Mouse (Mus musculus) heart, embryonic 14.5 days (tissue): ENCODE results near the gene Traf7. TPM values are rescaled to one million over a fixed set of nuclear protein-coding genes. Genes with fewer than 3 reads are reported as not detected.

Experiments used
- ATAC-seq: fragments of 200-750 bp; cut with Nextera tagmentation; 2 replicates; pipeline ENCODE4 v1.8.0; 2017; ENCODE audit warnings: low read depth, moderate TSS enrichment; ENCODE audit not compliant: insufficient number of reproducible peaks, insufficient read depth, low FRiP score
- H3K27ac ChIP-seq, 2 experiments: fragments of 200-500 bp in 1 of 2; fragments of 300-500 bp in 1 of 2; sonication (generic) in 1 of 2; replicated peaks in 1 of 2; 2 replicates each; pipeline ENCODE4 v1.5.1; 2012 to 2014; ENCODE audit warnings: low read depth in 2 of 2, low read length in 2 of 2, control low read depth in 1 of 2, mild to moderate bottlenecking in 1 of 2, mixed read lengths in 1 of 2; ENCODE audit not compliant: control insufficient read depth in 1 of 2, insufficient read depth in 1 of 2
- H3K27me3 ChIP-seq: fragments of 300-500 bp; sonication (generic); 2 replicates; pipeline ENCODE4 v1.6.1; 2014; ENCODE audit warnings: mild to moderate bottlenecking, low read length, control low read depth; ENCODE audit not compliant: control insufficient read depth, insufficient read depth
- H3K36me3 ChIP-seq: fragments of 300-500 bp; sonication (generic); 2 replicates; pipeline ENCODE4 v1.6.1; 2014; ENCODE audit warnings: mild to moderate bottlenecking, control low read depth, low read length, mixed read lengths; ENCODE audit not compliant: control insufficient read depth, insufficient read depth
- H3K4me1 ChIP-seq, 2 experiments: fragments of 200-500 bp in 1 of 2; fragments of 300-500 bp in 1 of 2; sonication (generic) in 1 of 2; 2 replicates each; pipeline ENCODE4 v1.6.1; 2012 to 2014; ENCODE audit warnings: low read length in 2 of 2, control low read depth in 1 of 2, mixed read lengths in 1 of 2; ENCODE audit not compliant: control insufficient read depth in 2 of 2, insufficient read depth in 2 of 2
- H3K4me2 ChIP-seq: fragments of 300-500 bp; sonication (generic); 2 replicates; pipeline ENCODE4 v1.6.1; 2014; ENCODE audit warnings: mild to moderate bottlenecking, low read length
- H3K4me3 ChIP-seq, 2 experiments: fragments of 200-500 bp in 1 of 2; fragments of 300-500 bp in 1 of 2; sonication (generic) in 1 of 2; 2 replicates each; pipeline ENCODE4 v1.5.1; 2012 to 2014; ENCODE audit warnings: low read length in 2 of 2, mild to moderate bottlenecking in 2 of 2, control low read depth in 1 of 2, low read depth in 1 of 2, moderate library complexity in 1 of 2; ENCODE audit not compliant: control insufficient read depth in 1 of 2, insufficient read depth in 1 of 2
- H3K9ac ChIP-seq: fragments of 300-500 bp; sonication (generic); 2 replicates; pipeline ENCODE4 v1.6.1; 2014; ENCODE audit warnings: mild to moderate bottlenecking, low read length
- H3K9me3 ChIP-seq: fragments of 300-500 bp; sonication (generic); 2 replicates; pipeline ENCODE4 v1.6.1; 2016; ENCODE audit warnings: low read length, control low read depth; ENCODE audit not compliant: control insufficient read depth
- WGBS: fragments of 180-500 bp; shearing (Covaris S2); extraction: QIAGEN DNeasy Blood & Tissue Kit; methylation state at CpG from one replicate; pipeline ENCODE4 v1.1.7; 2014; 5-methylcytosine and 5-hydroxymethylcytosine counted together
- polyA plus RNA-seq: library from polyadenylated mRNA; unstranded; fragments of >200 nt; fragmentation: Nextera tagmentation; extraction: Ambion mirVana; gene quantifications from 2 replicates; pipeline ENCODE4 v1.2.1, GENCODE M21; 2014

Traf7 gene
- polyA plus RNA-seq, 1 experiment from 2014 or later, result 68.8 TPM

GRCm38 (mm10) chr17:24490399-24490798 lies 37.3 kb downstream of the Traf7 start:
- Histone ChIP-seq H3K4me2 (no peak overlapping the region), H3K27ac (no peak overlapping the region), H3K4me3 (no peak overlapping the region), H3K4me1 (peaks cover 4 to 14% of the 10 kb centered on the region in 2 experiments; a peak in 3 of 4 replicates), H3K9me3 (no peaks in the 10 kb centered on the region), H3K36me3 (no peaks in the 10 kb centered on the region), H3K27me3 (peaks cover 41% of the 10 kb centered on the region), H3K9ac (no peak overlapping the region)
- ATAC-seq, result no peak
- 86% methylated on average over 4 of the region's 4 CpGs for WGBS

GRCm38 (mm10) chr17:24489265-24490030 lies 38.3 kb downstream of the Traf7 start:
- peak overlapping the region; percentile 98 for H3K4me2 ChIP-seq
- no peak overlapping the region for H3K27ac ChIP-seq
- ATAC-seq, result no peak
- WGBS, result 25% methylated on average over 19 of the region's 19 CpGs
- H3K9me3 ChIP-seq, result no peaks in the 10 kb centered on the region
- H3K4me3 ChIP-seq, result peak overlapping the region; percentile 52 to 55
- no peaks in the 10 kb centered on the region for H3K36me3 ChIP-seq
- peak overlapping the region; percentile 71 for H3K9ac ChIP-seq
- peaks cover 41% of the 10 kb centered on the region for H3K27me3 ChIP-seq
- peaks cover 7 to 17% of the 10 kb centered on the region in 2 experiments; a peak in 3 of 4 replicates for H3K4me1 ChIP-seq

GRCm38 (mm10) chr17:24488662-24489264 lies 39.0 kb downstream of the Traf7 start:
- H3K4me1 ChIP-seq, result peaks cover 7 to 17% of the 10 kb centered on the region in 2 experiments; a peak in 3 of 4 replicates
- H3K9me3 ChIP-seq, result no peaks in the 10 kb centered on the region
- H3K9ac ChIP-seq, result peak overlapping the region; percentile 71
- peak overlapping the region; percentile 52 to 55 for H3K4me3 ChIP-seq
- H3K36me3 ChIP-seq, result no peaks in the 10 kb centered on the region
- no peak; the same call in 1 of the 2 replicates for ATAC-seq
- H3K27me3 ChIP-seq, result peaks cover 41% of the 10 kb centered on the region
- H3K4me2 ChIP-seq, result peak overlapping the region; percentile 98
- under 1% methylated on average over 57 of the region's 81 CpGs for WGBS
- no peak overlapping the region for H3K27ac ChIP-seq

GRCm38 (mm10) chr17:24488186-24488661 lies 39.5 kb downstream of the Traf7 start, which contains the start of gene Caskin1:
Gene Caskin1, plus strand, starts transcription at chr17:24488601.
- no peak within 1 kb of the TSS for H3K27ac ChIP-seq
- no peaks in the 10 kb centered on the region for H3K36me3 ChIP-seq
- peaks cover 7 to 17% of the 10 kb centered on the region in 2 experiments; a peak in 3 of 4 replicates for H3K4me1 ChIP-seq
- peak within 1 kb of the TSS; percentile 52 to 55 for H3K4me3 ChIP-seq
- peaks cover 41% of the 10 kb centered on the region for H3K27me3 ChIP-seq
- peak within 1 kb of the TSS; percentile 71 for H3K9ac ChIP-seq
- peak within 1 kb of the TSS; percentile 98 for H3K4me2 ChIP-seq
- peak; percentile 44; the same call in 1 of the 2 replicates for ATAC-seq
- H3K9me3 ChIP-seq, result no peaks in the 10 kb centered on the region
- under 1% methylated on average over 45 of the region's 45 CpGs for WGBS

GRCm38 (mm10) chr17:24485090-24485860 lies 42.5 kb downstream of the Traf7 start:
- Histone ChIP-seq H3K36me3 (no peaks in the 10 kb centered on the region), H3K9me3 (no peaks in the 10 kb centered on the region), H3K4me1 (peaks cover 7 to 17% of the 10 kb centered on the region in 2 experiments; a peak in 3 of 4 replicates), H3K9ac (no peak overlapping the region), H3K27ac (no peak overlapping the region), H3K4me2 (no peak overlapping the region), H3K4me3 (no peak overlapping the region), H3K27me3 (peaks cover 32% of the 10 kb centered on the region)
- no peak for ATAC-seq
- WGBS, result 38% methylated on average over 11 of the region's 11 CpGs

- ATAC-seq, result no peak
- Histone ChIP-seq H3K27ac (no peak overlapping the region), H3K27me3 (peaks cover 17% of the 10 kb centered on the region), H3K4me1 (peaks cover 7 to 12% of the 10 kb centered on the region in 2 experiments; a peak in 3 of 4 replicates), H3K4me2 (no peak overlapping the region), H3K4me3 (no peak overlapping the region), H3K9ac (no peak overlapping the region), H3K36me3 (no peaks in the 10 kb centered on the region), H3K9me3 (no peaks in the 10 kb centered on the region)
- 86% methylated on average over 3 of the region's 3 CpGs for WGBS
Observed at GRCm38 (mm10) chr17:24483495-24483894, 44.2 kb downstream of the Traf7 start.
